Mouse (Mus musculus) limb, embryonic 15.5 days (tissue): ENCODE results near the gene Gm10031. TPM values are rescaled to one million over a fixed set of nuclear protein-coding genes. Genes with fewer than 3 reads are reported as not detected.
A peak's percentile ranks its signal among the peaks of the same experiment; 100 is the strongest.

Source experiments
- ATAC-seq: fragments of 200-750 bp; cut with Nextera tagmentation; 2 replicates; pipeline ENCODE4 v1.8.0; 2017; ENCODE audit warnings: low read depth, moderate TSS enrichment; ENCODE audit not compliant: insufficient number of reproducible peaks, low FRiP score, low TSS enrichment
- H3K27ac ChIP-seq: fragments of 300-500 bp; sonication (generic); 2 replicates; pipeline ENCODE4 v1.5.1; 2015; ENCODE audit warnings: moderate library complexity, mild to moderate bottlenecking, inconsistent platforms
- H3K27me3 ChIP-seq: fragments of 300-500 bp; sonication (generic); 2 replicates; pipeline ENCODE4 v1.6.1; 2015; ENCODE audit warnings: inconsistent platforms
- H3K36me3 ChIP-seq: fragments of 300-500 bp; sonication (generic); 2 replicates; pipeline ENCODE4 v1.6.1; 2015; ENCODE audit warnings: inconsistent platforms
- H3K4me1 ChIP-seq: fragments of 300-500 bp; sonication (generic); 2 replicates; pipeline ENCODE4 v1.6.1; 2015; ENCODE audit warnings: inconsistent platforms
- H3K4me2 ChIP-seq: fragments of 300-500 bp; sonication (generic); 2 replicates; pipeline ENCODE4 v1.6.1; 2015; ENCODE audit warnings: mild to moderate bottlenecking, inconsistent platforms
- H3K4me3 ChIP-seq: fragments of 300-500 bp; sonication (generic); 2 replicates; pipeline ENCODE4 v1.5.1; 2015; ENCODE audit warnings: mild to moderate bottlenecking, inconsistent platforms
- H3K9ac ChIP-seq: fragments of 300-500 bp; sonication (generic); 2 replicates; pipeline ENCODE4 v1.6.1; 2015; ENCODE audit warnings: inconsistent platforms
- H3K9me3 ChIP-seq: fragments of 300-500 bp; sonication (generic); 2 replicates; pipeline ENCODE4 v1.6.1; 2016; ENCODE audit warnings: inconsistent platforms
- whole genome bisulfite sequencing: fragments of 180-500 bp; shearing (Covaris S2); methylation state at CpG from one replicate; pipeline ENCODE4 v1.1.7; 2015; 5-methylcytosine and 5-hydroxymethylcytosine counted together
- polyA plus RNA-seq: library from polyadenylated mRNA; unstranded; fragments of >200 nt; fragmentation: Nextera tagmentation; extraction: Ambion mirVana; gene quantifications from 2 replicates; pipeline ENCODE4 v1.2.1, GENCODE M21; 2015

The Gm10031 gene
- polyA plus RNA-seq, 1 experiment from 2014 or later, result 0.44 TPM

- Histone ChIP-seq H3K4me1 (peaks cover 15% of the 10 kb centered on the region), H3K4me3 (peak overlapping the region; percentile 74), H3K9me3 (no peaks in the 10 kb centered on the region), H3K4me2 (peak overlapping the region; percentile 75), H3K9ac (peak overlapping the region; percentile 80), H3K27ac (peak overlapping the region; percentile 95), H3K36me3 (no peaks in the 10 kb centered on the region), H3K27me3 (no peaks in the 10 kb centered on the region)
- peak; percentile 25 for ATAC-seq
- WGBS, result under 1% methylated on average over 50 of the region's 66 CpGs
Measured at GRCm38 (mm10) chr1:156558950-156559640, 35.3 kb downstream of the Gm10031 start.

GRCm38 (mm10) chr1:156559641-156560020 is 35.8 kb downstream of the Gm10031 start:
- peak overlapping the region; percentile 75 for H3K4me2 ChIP-seq
- peak overlapping the region; percentile 80 for H3K9ac ChIP-seq
- no peaks in the 10 kb centered on the region for H3K9me3 ChIP-seq
- H3K4me3 ChIP-seq, result peak overlapping the region; percentile 74
- no peak for ATAC-seq
- H3K36me3 ChIP-seq, result no peaks in the 10 kb centered on the region
- H3K27ac ChIP-seq, result peak overlapping the region; percentile 95
- 9% methylated on average over 8 of the region's 8 CpGs for WGBS
- H3K27me3 ChIP-seq, result no peaks in the 10 kb centered on the region
- peaks cover 15% of the 10 kb centered on the region for H3K4me1 ChIP-seq

GRCm38 (mm10) chr1:156560500-156560899 is 36.7 kb downstream of the Gm10031 start:
- WGBS, result 88% methylated on average over 9 of the region's 9 CpGs
- H3K4me2 ChIP-seq, result no peak overlapping the region

GRCm38 (mm10) chr1:156565328-156565727 is 41.5 kb downstream of the Gm10031 start:
- Histone ChIP-seq H3K4me3 (no peak overlapping the region), H3K27me3 (no peaks in the 10 kb centered on the region), H3K4me2 (no peak overlapping the region), H3K27ac (no peak overlapping the region), H3K9me3 (no peaks in the 10 kb centered on the region), H3K9ac (no peak overlapping the region), H3K36me3 (no peaks in the 10 kb centered on the region), H3K4me1 (peaks cover 4% of the 10 kb centered on the region; the same call in 1 of the 2 replicates)
- 68% methylated on average over 2 of the region's 2 CpGs for WGBS
- no peak for ATAC-seq

More at GRCm38 (mm10) chr1:156560500-156560899, 36.7 kb downstream of the Gm10031 start:
- Histone ChIP-seq H3K9me3 (no peaks in the 10 kb centered on the region), H3K9ac (no peak overlapping the region), H3K27me3 (no peaks in the 10 kb centered on the region), H3K27ac (no peak overlapping the region), H3K4me1 (peaks cover 15% of the 10 kb centered on the region), H3K4me3 (no peak overlapping the region), H3K36me3 (no peaks in the 10 kb centered on the region)
- ATAC-seq, result no peak

GRCm38 (mm10) chr1:156566132-156566531 is 42.3 kb downstream of the Gm10031 start:
- 97% methylated on average over 3 of the region's 3 CpGs for WGBS
- no peaks in the 10 kb centered on the region for H3K36me3 ChIP-seq
- no peaks in the 10 kb centered on the region for H3K27me3 ChIP-seq
- no peaks in the 10 kb centered on the region for H3K9me3 ChIP-seq
- H3K4me2 ChIP-seq, result no peak overlapping the region
- no peak overlapping the region for H3K27ac ChIP-seq
- ATAC-seq, result no peak
- H3K9ac ChIP-seq, result no peak overlapping the region
- no peak overlapping the region for H3K4me3 ChIP-seq
- H3K4me1 ChIP-seq, result peaks cover 2% of the 10 kb centered on the region; the same call in 1 of the 2 replicates

DNA sequence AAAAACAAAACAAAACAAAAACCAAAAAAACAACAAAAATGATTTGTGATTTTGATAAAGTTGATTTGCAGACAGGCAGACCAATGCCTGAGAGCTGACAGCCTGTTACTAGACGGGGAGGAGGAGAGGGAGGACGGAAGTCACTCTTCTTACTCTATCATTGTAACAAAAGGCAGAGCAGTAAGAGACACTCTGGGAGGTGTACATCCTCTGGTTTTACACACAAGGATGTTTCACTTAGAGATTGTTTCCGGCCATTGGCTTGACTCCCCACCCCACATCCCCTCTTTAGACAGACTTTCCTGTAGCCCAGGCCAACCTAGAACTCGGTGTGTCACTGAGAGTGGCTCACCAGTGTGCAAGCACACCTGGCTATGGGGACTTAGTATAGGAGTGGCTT is 45.8 kb downstream of the Gm10031 start:
- Histone ChIP-seq H3K27me3 (no peaks in the 10 kb centered on the region), H3K9ac (no peak overlapping the region), H3K4me2 (no peak overlapping the region), H3K27ac (no peak overlapping the region), H3K4me3 (no peak overlapping the region), H3K36me3 (no peaks in the 10 kb centered on the region), H3K4me1 (peaks cover 7% of the 10 kb centered on the region; the same call in 1 of the 2 replicates), H3K9me3 (no peaks in the 10 kb centered on the region)
- no peak for ATAC-seq
- 88% methylated on average over 4 of the region's 4 CpGs for WGBS

DNA sequence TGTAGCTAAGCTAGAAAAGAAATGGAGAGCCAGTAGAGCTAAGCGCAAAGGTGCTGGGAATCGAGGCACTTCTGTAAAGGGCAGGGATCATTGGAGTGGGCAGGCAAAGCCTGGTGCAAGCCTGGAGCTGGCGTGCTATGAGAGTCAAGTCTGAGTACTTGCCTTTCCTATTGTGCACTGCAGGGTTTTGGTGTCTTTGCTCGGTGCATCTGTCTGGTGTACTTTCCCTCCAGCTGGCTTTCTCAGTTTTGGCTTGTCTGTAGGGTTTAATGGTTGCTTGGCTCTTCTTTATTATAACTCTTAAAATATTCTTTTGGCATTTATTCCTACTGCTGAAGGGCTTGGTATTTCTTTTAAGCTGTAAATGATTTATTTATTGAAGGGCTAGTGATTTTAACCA is 49.1 kb downstream of the Gm10031 start:
- WGBS, result 73% methylated on average over 4 of the region's 4 CpGs
- no peak overlapping the region for H3K4me2 ChIP-seq
- no peak for ATAC-seq
- H3K9ac ChIP-seq, result no peak overlapping the region
- H3K4me1 ChIP-seq, result 0 out of 2 replicates have a peak, but pooled peaks cover 7% of the 10 kb centered on the region
- no peak overlapping the region for H3K27ac ChIP-seq
- no peaks in the 10 kb centered on the region for H3K27me3 ChIP-seq
- no peaks in the 10 kb centered on the region for H3K36me3 ChIP-seq
- H3K4me3 ChIP-seq, result no peak overlapping the region
- no peaks in the 10 kb centered on the region for H3K9me3 ChIP-seq

Other genes starting within 250 kb of the Gm10031 start
- gene Tdrd5, start 220.3 kb upstream of the Gm10031 start, polyA plus RNA-seq, result 0.35 and 0.36 TPM in 2 replicates
- gene Nphs2, start 213.3 kb upstream of the Gm10031 start, polyA plus RNA-seq, result 0.13 and 0.16 TPM in 2 replicates
- 851 and 883 TPM in 2 replicates for gene Gm2000, start 158.0 kb upstream of the Gm10031 start, polyA plus RNA-seq
- gene Axdnd1, start 102.9 kb upstream of the Gm10031 start, polyA plus RNA-seq, result 0.07 and 0.13 TPM in 2 replicates
- gene Soat1, start 49.7 kb upstream of the Gm10031 start, polyA plus RNA-seq, result 23.6 and 26.0 TPM in 2 replicates
- 3.6 and 3.9 TPM in 2 replicates for gene Abl2, start 34.8 kb downstream of the Gm10031 start, polyA plus RNA-seq
- 13.6 and 13.9 TPM in 2 replicates for gene Tor3a, start 150.3 kb downstream of the Gm10031 start, polyA plus RNA-seq
- gene Fam20b, start 195.1 kb downstream of the Gm10031 start, polyA plus RNA-seq, result 28.8 and 32.5 TPM in 2 replicates